Mouse (Mus musculus) natural killer cell, adult 2 months (primary cell): ENCODE results near the gene Ccdc54.

ENCODE experiments used
- DNase-seq, 2 experiments: peaks; one replicate each; pipeline ENCODE4 v3.0.0; 2022; ENCODE audit warnings: low spot score in 2 of 2

The Ccdc54 gene

GRCm38 (mm10) chr16:50542554-50543333 is 48.2 kb downstream of the Ccdc54 start:
- DNase-seq, result no peak
